Mouse (Mus musculus): ENCODE data around the gene Necab2.
A peak's percentile ranks its signal among the peaks of the same experiment; 100 is the strongest.

The Necab2 gene

DNA sequence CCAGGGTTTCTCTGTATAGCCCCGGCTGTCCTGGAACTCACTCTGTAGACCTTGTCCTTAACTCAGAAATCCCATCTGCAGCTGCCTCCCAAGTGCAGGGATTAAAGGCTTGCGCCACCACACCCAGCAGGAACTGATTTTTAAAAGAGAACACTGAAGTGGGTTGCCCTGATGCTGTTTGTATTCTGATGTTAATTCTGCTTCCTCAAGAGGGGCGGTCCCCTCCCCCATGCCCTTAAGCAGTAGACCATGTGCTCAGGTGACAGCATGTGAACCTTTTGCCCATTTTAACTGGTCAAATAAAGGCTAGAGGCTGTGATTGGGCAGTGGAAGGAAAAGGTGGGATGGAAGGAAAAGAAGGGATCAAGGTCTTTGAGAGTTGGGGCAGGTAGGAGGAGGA, 69.2 kb downstream of the Necab2 start:
- peak; percentile 98 for DNase-seq (ENCODE audit: low read depth, low spot score)

DNA sequence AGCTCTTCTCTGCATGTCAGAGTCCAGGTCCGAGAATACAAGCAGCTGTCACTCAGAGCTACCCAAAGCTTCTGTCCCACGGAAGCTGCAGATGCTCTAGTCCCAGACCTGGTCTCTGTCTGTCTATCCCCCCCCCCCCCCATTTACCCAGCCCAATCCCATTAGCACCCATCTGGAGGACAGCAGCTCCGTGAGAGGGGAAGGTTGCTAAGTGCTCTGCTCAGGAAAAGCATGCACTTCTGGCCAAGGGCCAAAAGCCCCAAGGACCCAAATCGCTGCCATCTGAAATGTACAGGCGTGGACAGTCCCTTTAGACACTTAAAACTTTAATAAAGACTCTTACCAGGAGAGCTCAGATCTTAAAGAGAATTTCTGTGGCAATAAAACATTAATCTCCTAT, 70.2 kb downstream of the Necab2 start:
- no peak for DNase-seq (ENCODE audit: low read depth, low spot score)

DNA sequence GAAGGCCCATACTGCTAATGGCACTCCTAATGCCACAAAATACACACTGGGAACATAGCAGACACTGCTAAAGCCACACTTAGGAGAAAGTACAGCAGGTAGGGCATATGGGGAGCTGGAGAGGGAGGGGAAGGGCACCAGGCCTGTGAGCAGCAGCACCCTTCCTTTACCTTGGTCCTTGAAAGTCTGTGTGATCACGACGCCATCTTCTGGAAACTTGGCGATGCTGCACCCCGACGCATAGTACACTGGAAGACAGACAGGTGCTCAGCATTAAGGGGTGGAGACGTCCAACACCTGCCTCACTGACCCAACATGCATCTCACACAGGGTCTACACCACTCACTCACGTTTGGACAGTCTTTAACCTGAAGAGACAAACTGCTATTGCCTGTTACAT, 73.6 kb downstream of the Necab2 start:
- DNase-seq (ENCODE audit: low read depth, low spot score) = peak; percentile 73
